ENCODE assay signal across 17 mouse cellular contexts in genomic region chr7:71232821-71233815, GRCm38 (mm10).
DNase-seq lines count a peak whose midpoint lies in the region; ATAC-seq lines count a peak whose summit lies in the region.
"Had no signal": no experiment of that assay in that cellular context is flagged by ENCODE, and none has a peak within 500 bp of the region (broad histone marks: within the 10 kb centered on the region; RNA-seq: fewer than 3 reads in every experiment).

No protein-coding gene starts in this region.

- no peak for DNase-seq in intestine, embryonic 14.5 days (ENCODE audit: low spot score)
- peak; percentile 57 for DNase-seq in 416B (ENCODE audit: low read depth)
- DNase-seq in embryonic facial prominence, embryonic 10.5 days (ENCODE audit: low spot score) = no peak
- no peak for DNase-seq in ovary, adult 18-20 months (ENCODE audit: low spot score)
- no peak for DNase-seq in thymus, postnatal 0 days (ENCODE audit: low spot score)
- DNase-seq: adrenal gland, postnatal 10 days; cerebellum, adult 9-10 months; lung, adult 2 months; retina, postnatal 1 day; thymus, postnatal 36 days had no signal

- no peaks in the 10 kb centered on the region for H3K36me3 ChIP-seq in intestine, embryonic 14.5 days (ENCODE audit: control insufficient read depth, insufficient read depth, low read length)
- no peaks in the 10 kb centered on the region for H3K36me3 ChIP-seq in intestine, embryonic 15.5 days
- H3K36me3 ChIP-seq in liver, embryonic 16.5 days (ENCODE audit: control insufficient read depth, insufficient read depth) = no peaks in the 10 kb centered on the region
- H3K36me3 ChIP-seq in liver, embryonic 12.5 days = no peaks in the 10 kb centered on the region
- no peaks in the 10 kb centered on the region for H3K36me3 ChIP-seq in embryonic facial prominence, embryonic 10.5 days (replicated peaks)
- H3K36me3 ChIP-seq: forebrain, embryonic 12.5 days; hindbrain, embryonic 15.5 days; neural tube, embryonic 15.5 days had no signal

- peak overlapping the region; percentile 9; the same call in 1 of the 2 replicates for H3K27ac ChIP-seq in intestine, embryonic 14.5 days (ENCODE audit: low read depth)
- H3K27ac ChIP-seq in intestine, embryonic 15.5 days = no peak overlapping the region
- no peak overlapping the region for H3K27ac ChIP-seq in liver, embryonic 16.5 days (ENCODE audit: low read length)
- H3K27ac ChIP-seq in liver, embryonic 12.5 days = no peak overlapping the region
- 0 out of 2 replicates have a peak overlapping the region, but pooled peaks have one; percentile 4 for H3K27ac ChIP-seq in embryonic facial prominence, embryonic 10.5 days (replicated peaks)
- H3K27ac ChIP-seq: forebrain, embryonic 12.5 days; hindbrain, embryonic 15.5 days; neural tube, embryonic 15.5 days had no signal

- 65% methylated on average over 8 of the region's 8 CpGs for WGBS in intestine, embryonic 14.5 days
- WGBS in intestine, embryonic 15.5 days = 60% methylated on average over 8 of the region's 8 CpGs
- WGBS in liver, embryonic 16.5 days (ENCODE audit: insufficient replicate concordance) = 38% methylated on average over 8 of the region's 8 CpGs
- 59% methylated on average over 8 of the region's 8 CpGs for WGBS in liver, embryonic 12.5 days (ENCODE audit: insufficient replicate concordance)
- 82% methylated on average over 8 of the region's 8 CpGs for WGBS in embryonic facial prominence, embryonic 10.5 days

- no peaks in the 10 kb centered on the region for H3K27me3 ChIP-seq in intestine, embryonic 14.5 days (replicated peaks; ENCODE audit: control insufficient read depth, insufficient read depth, low read length)
- no peaks in the 10 kb centered on the region for H3K27me3 ChIP-seq in intestine, embryonic 15.5 days (replicated peaks)
- no peaks in the 10 kb centered on the region for H3K27me3 ChIP-seq in liver, embryonic 16.5 days (ENCODE audit: control insufficient read depth, insufficient read depth, low read depth, low read length)
- no peaks in the 10 kb centered on the region for H3K27me3 ChIP-seq in liver, embryonic 12.5 days (replicated peaks)
- no peaks in the 10 kb centered on the region for H3K27me3 ChIP-seq in embryonic facial prominence, embryonic 10.5 days (replicated peaks; ENCODE audit: low read depth, poor library complexity, severe bottlenecking)
- H3K27me3 ChIP-seq: CH12.LX; forebrain, embryonic 12.5 days; hindbrain, embryonic 15.5 days; neural tube, embryonic 15.5 days had no signal

- ATAC-seq in intestine, embryonic 14.5 days (replicated peaks; ENCODE audit: low FRiP score, low TSS enrichment, low read depth) = no peak
- ATAC-seq in intestine, embryonic 15.5 days = no peak
- 0 out of 2 replicates have a peak, but pooled peaks have one; percentile 3 for ATAC-seq in liver, embryonic 16.5 days (ENCODE audit: low read depth)
- no peak for ATAC-seq in liver, embryonic 12.5 days

- H3K9ac ChIP-seq in intestine, embryonic 14.5 days (ENCODE audit: low read length) = no peak overlapping the region
- no peak overlapping the region for H3K9ac ChIP-seq in intestine, embryonic 15.5 days
- H3K9ac ChIP-seq in liver, embryonic 16.5 days (ENCODE audit: low read depth, low read length) = no peak overlapping the region
- H3K9ac ChIP-seq in liver, embryonic 12.5 days = no peak overlapping the region
- H3K9ac ChIP-seq: forebrain, embryonic 12.5 days; hindbrain, embryonic 15.5 days; neural tube, embryonic 15.5 days had no signal

- no peak overlapping the region for H3K4me3 ChIP-seq in intestine, embryonic 14.5 days (ENCODE audit: low read depth, low read length)
- H3K4me3 ChIP-seq in intestine, embryonic 15.5 days (replicated peaks) = no peak overlapping the region
- no peak overlapping the region for H3K4me3 ChIP-seq in liver, embryonic 16.5 days (ENCODE audit: low read depth, low read length)
- no peak overlapping the region for H3K4me3 ChIP-seq in liver, embryonic 12.5 days
- no peak overlapping the region for H3K4me3 ChIP-seq in embryonic facial prominence, embryonic 10.5 days
- H3K4me3 ChIP-seq: forebrain, embryonic 12.5 days; hindbrain, embryonic 15.5 days; neural tube, embryonic 15.5 days had no signal

- H3K4me1 ChIP-seq in intestine, embryonic 14.5 days (replicated peaks; ENCODE audit: control insufficient read depth, insufficient read depth, low read length) = peaks cover 47% of the 10 kb centered on the region
- peaks cover 13% of the 10 kb centered on the region for H3K4me1 ChIP-seq in intestine, embryonic 15.5 days (replicated peaks)
- H3K4me1 ChIP-seq in liver, embryonic 16.5 days (ENCODE audit: control insufficient read depth, low read depth, low read length) = no peaks in the 10 kb centered on the region
- H3K4me1 ChIP-seq in liver, embryonic 12.5 days = no peaks in the 10 kb centered on the region
- peaks cover 34% of the 10 kb centered on the region for H3K4me1 ChIP-seq in embryonic facial prominence, embryonic 10.5 days
- H3K4me1 ChIP-seq: hindbrain, embryonic 15.5 days had no signal

- H3K9me3 ChIP-seq in intestine, embryonic 14.5 days (ENCODE audit: control insufficient read depth, low read length) = no peaks in the 10 kb centered on the region
- H3K9me3 ChIP-seq in intestine, embryonic 15.5 days = no peaks in the 10 kb centered on the region
- no peaks in the 10 kb centered on the region for H3K9me3 ChIP-seq in liver, embryonic 16.5 days (replicated peaks; ENCODE audit: control insufficient read depth, low read length)
- no peaks in the 10 kb centered on the region for H3K9me3 ChIP-seq in liver, embryonic 12.5 days (replicated peaks)
- H3K9me3 ChIP-seq in embryonic facial prominence, embryonic 10.5 days = no peaks in the 10 kb centered on the region
- H3K9me3 ChIP-seq: forebrain, embryonic 12.5 days; hindbrain, embryonic 15.5 days; neural tube, embryonic 15.5 days had no signal

- no peak overlapping the region for H3K4me2 ChIP-seq in intestine, embryonic 14.5 days (ENCODE audit: low read length)
- H3K4me2 ChIP-seq in intestine, embryonic 15.5 days (replicated peaks) = no peak overlapping the region
- no peak overlapping the region for H3K4me2 ChIP-seq in liver, embryonic 16.5 days (ENCODE audit: low read depth, low read length)
- no peak overlapping the region for H3K4me2 ChIP-seq in liver, embryonic 12.5 days
- H3K4me2 ChIP-seq: forebrain, embryonic 12.5 days; hindbrain, embryonic 15.5 days; neural tube, embryonic 15.5 days had no signal

Comparison
In these comparisons a context has a peak if more than half of its experiments do, and no peak if none do; other contexts are left out.
1. H3K27ac ChIP-seq: peak in intestine, embryonic 14.5 days (single experiment) and embryonic facial prominence, embryonic 10.5 days (single experiment); none in intestine, embryonic 15.5 days (single experiment), liver, embryonic 16.5 days (single experiment) and liver, embryonic 12.5 days (single experiment).